Mouse (Mus musculus): ENCODE data around the gene Plekhg2. TPM values are rescaled to one million over a fixed set of nuclear protein-coding genes. Genes with fewer than 3 reads are reported as not detected.

Gene Plekhg2
- 45.3 TPM for polyA plus RNA-seq (2021)

GRCm38 (mm10) chr7:28372251-28373108 is at the start of gene Plekhg2:
Gene Plekhg2 (minus strand): TSS chr7:28372599.
- ATAC-seq (peak; percentile 63), DNase-seq (ENCODE audit: low read depth, low spot score) (peak; percentile 98)
- no peaks in the 10 kb centered on the region for H3K27me3 ChIP-seq
- TF ChIP-seq CTCF (IDR thresholded peaks at IDR 0.05), result no peak
- ChIA-PET CTCF (interaction anchor here (1.0 to 1.5 kb wide), 2 partner anchors 12 to 13 kb away, joined by 3 read pairs; no protein-coding TSS in a partner anchor), POLR2A (interaction anchor here (3.2 kb wide), 1 partner anchor 14 kb away, joined by 12 read pairs; no protein-coding TSS in a partner anchor)
- in situ Hi-C loops (cut with MboI; ENCODE audit: low pct_unique_long_range_greater_than_20kb), result loop anchor here (5.0 kb wide), 1 partner anchor 220 kb away; no protein-coding TSS in a partner anchor

- no peak for DNase-seq (ENCODE audit: low read depth, low spot score)
- CTCF ChIA-PET, result interaction anchor here (1.4 kb wide), 1 partner anchor 12 kb away, joined by 10 read pairs; no protein-coding TSS in a partner anchor
- in situ Hi-C loops (cut with MboI; ENCODE audit: low pct_unique_long_range_greater_than_20kb), result no loop called here
Observed at GRCm38 (mm10) chr7:28419416-28419815, 47.0 kb upstream of the Plekhg2 start.

GRCm38 (mm10) chr7:28418096-28418670 is 45.8 kb upstream of the Plekhg2 start:
- ATAC-seq (peak; percentile 92), DNase-seq (ENCODE audit: low read depth, low spot score) (peak; percentile 88)
- no peaks in the 10 kb centered on the region for H3K27me3 ChIP-seq
- ChIA-PET POLR2A (interaction anchor here (1.0 kb wide), 1 partner anchor 25 kb away, joined by 3 read pairs; no protein-coding TSS in a partner anchor), CTCF (no interaction called here)
- in situ Hi-C loops (cut with MboI; ENCODE audit: low pct_unique_long_range_greater_than_20kb), result no loop called here
- TF ChIP-seq CTCF (IDR thresholded peaks at IDR 0.05), result no peak

More at GRCm38 (mm10) chr7:28419416-28419815, 47.0 kb upstream of the Plekhg2 start:
- TF ChIP-seq CTCF (IDR thresholded peaks at IDR 0.05), result no peak
- peak; percentile 4 for ATAC-seq
- H3K27me3 ChIP-seq, result no peaks in the 10 kb centered on the region
- POLR2A ChIA-PET, result interaction anchor here (0.5 kb wide), 1 partner anchor 1358 kb away, joined by 3 read pairs; no protein-coding TSS in a partner anchor

DNA sequence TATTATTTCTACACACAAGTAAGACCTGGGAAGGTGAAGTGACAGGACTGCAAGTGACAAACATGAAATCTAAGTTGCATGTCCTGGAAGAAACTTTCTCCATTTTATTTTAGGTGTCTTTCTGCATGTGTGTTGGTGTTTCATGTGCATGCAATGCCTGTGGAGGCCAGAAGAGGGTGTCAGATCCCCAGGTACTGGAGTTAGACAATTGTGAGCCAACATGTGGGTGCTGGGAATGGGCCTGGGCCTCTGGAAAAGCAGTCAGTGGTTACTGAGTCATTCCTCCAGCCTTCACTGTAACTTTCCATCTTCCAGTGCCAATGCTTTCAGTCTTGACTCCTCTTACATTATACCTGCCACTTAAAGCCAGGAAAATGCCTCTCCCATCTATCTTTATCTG is 45.0 kb upstream of the Plekhg2 start:
- no peak for ATAC-seq
- in situ Hi-C loops (cut with MboI; ENCODE audit: low pct_unique_long_range_greater_than_20kb), result no loop called here

GRCm38 (mm10) chr7:28412826-28413225 is 40.4 kb upstream of the Plekhg2 start:
- H3K27me3 ChIP-seq, result no peaks in the 10 kb centered on the region
- ChIA-PET CTCF (no interaction called here), POLR2A (no interaction called here)
- in situ Hi-C loops (cut with MboI; ENCODE audit: low pct_unique_long_range_greater_than_20kb), result no loop called here
- ATAC-seq (no peak), DNase-seq (ENCODE audit: low read depth, low spot score) (no peak)
- TF ChIP-seq CTCF (IDR thresholded peaks at IDR 0.05), result no peak

More for the DNA sequence above, 45.0 kb upstream of the Plekhg2 start:
- H3K27me3 ChIP-seq, result no peaks in the 10 kb centered on the region
- ChIA-PET POLR2A (no interaction called here), CTCF (interaction anchor here (1.4 kb wide), 1 partner anchor 20 kb away, joined by 5 read pairs; the partner anchor contains the start of gene Gmfg)
- no peak for DNase-seq (ENCODE audit: low read depth, low spot score)
- peak; percentile 68 for TF ChIP-seq CTCF (IDR thresholded peaks at IDR 0.05)

GRCm38 (mm10) chr7:28410841-28411475 is 38.6 kb upstream of the Plekhg2 start:
- no peaks in the 10 kb centered on the region for H3K27me3 ChIP-seq
- ATAC-seq, result no peak
- in situ Hi-C loops (cut with MboI; ENCODE audit: low pct_unique_long_range_greater_than_20kb), result no loop called here
- POLR2A ChIA-PET, result no interaction called here
- DNase-seq (ENCODE audit: low read depth, low spot score), result no peak
- CTCF ChIA-PET, result interaction anchor here (1.0 kb wide), 1 partner anchor 21 kb away, joined by 3 read pairs; no protein-coding TSS in a partner anchor
- TF ChIP-seq CTCF (IDR thresholded peaks at IDR 0.05), result no peak

DNA sequence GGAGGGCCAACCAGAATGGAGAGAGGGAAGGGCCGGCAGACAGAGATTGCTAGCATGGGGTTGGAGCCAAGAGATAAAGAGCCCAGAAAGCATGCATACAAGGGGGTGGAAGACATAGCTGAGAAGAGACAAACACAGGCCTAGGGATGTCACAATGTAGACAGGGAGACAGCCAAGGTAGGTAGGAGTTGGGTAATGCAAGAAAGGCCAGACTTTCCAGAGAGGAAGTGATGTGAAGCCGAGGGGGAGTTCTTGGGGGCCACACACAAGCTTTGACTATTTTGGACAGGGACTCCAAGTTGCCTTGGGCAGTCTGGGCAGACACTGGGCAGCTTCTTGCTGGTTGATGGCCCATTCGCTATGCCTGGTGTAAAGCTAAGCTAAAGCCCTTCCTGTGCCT is 29.5 kb upstream of the Plekhg2 start:
- no peak for DNase-seq (ENCODE audit: low read depth, low spot score)
- POLR2A ChIA-PET, result no interaction called here
- no peak for ATAC-seq

GRCm38 (mm10) chr7:28401030-28401429 is 28.6 kb upstream of the Plekhg2 start:
- ChIA-PET POLR2A (no interaction called here), CTCF (no interaction called here)
- no peak for ATAC-seq
- in situ Hi-C loops (cut with MboI; ENCODE audit: low pct_unique_long_range_greater_than_20kb), result no loop called here
- no peaks in the 10 kb centered on the region for H3K27me3 ChIP-seq
- TF ChIP-seq CTCF (IDR thresholded peaks at IDR 0.05), result no peak
- no peak for DNase-seq (ENCODE audit: low read depth, low spot score)

More for the DNA sequence above, 29.5 kb upstream of the Plekhg2 start:
- no peak for TF ChIP-seq CTCF (IDR thresholded peaks at IDR 0.05)
- in situ Hi-C loops (cut with MboI; ENCODE audit: low pct_unique_long_range_greater_than_20kb), result no loop called here
- CTCF ChIA-PET, result no interaction called here
- H3K27me3 ChIP-seq, result no peaks in the 10 kb centered on the region

GRCm38 (mm10) chr7:28398696-28399340 is 26.4 kb upstream of the Plekhg2 start:
- in situ Hi-C loops (cut with MboI; ENCODE audit: low pct_unique_long_range_greater_than_20kb), result no loop called here
- ChIA-PET POLR2A (no interaction called here), CTCF (no interaction called here)
- TF ChIP-seq CTCF (IDR thresholded peaks at IDR 0.05), result no peak
- ATAC-seq, result no peak
- DNase-seq (ENCODE audit: low read depth, low spot score), result no peak
- H3K27me3 ChIP-seq, result no peaks in the 10 kb centered on the region

- ChIA-PET POLR2A (interaction anchor here (1.0 kb wide), 1 partner anchor 12 kb away, joined by 3 read pairs; no protein-coding TSS in a partner anchor), CTCF (interaction anchor here (1.0 kb wide), 1 partner anchor 12 kb away, joined by 4 read pairs; no protein-coding TSS in a partner anchor)
- DNase-seq (ENCODE audit: low read depth, low spot score) (no peak), ATAC-seq (no peak)
- in situ Hi-C loops (cut with MboI; ENCODE audit: low pct_unique_long_range_greater_than_20kb), result no loop called here
- TF ChIP-seq CTCF (IDR thresholded peaks at IDR 0.05), result no peak
- H3K27me3 ChIP-seq, result no peaks in the 10 kb centered on the region
Observed at GRCm38 (mm10) chr7:28398000-28398399, 25.6 kb upstream of the Plekhg2 start.
